Mouse (Mus musculus) cerebellum, postnatal 10 days (tissue): ENCODE results near the gene Ptbp3.

ENCODE experiments used
- DNase-seq, 2 experiments: peaks; one replicate each; pipeline ENCODE4 v3.0.0; 2021; ENCODE audit warnings: mixed read lengths in 2 of 2

Ptbp3 gene

GRCm38 (mm10) chr4:59429128-59429527 is 120.0 kb downstream of the Ptbp3 start:
- DNase-seq: no peak

GRCm38 (mm10) chr4:59426429-59426828 is 122.7 kb downstream of the Ptbp3 start:
- DNase-seq: no peak

- DNase-seq: no peak
Measured at GRCm38 (mm10) chr4:59422808-59423207, 126.4 kb downstream of the Ptbp3 start.

- DNase-seq: no peak
Measured at GRCm38 (mm10) chr4:59422025-59422783, 127.0 kb downstream of the Ptbp3 start.
